Mouse (Mus musculus): ENCODE measurements around the gene Rab6a.

The Rab6a gene

GRCm38 (mm10) chr7:100681132-100681531, 73.9 kb downstream of the Rab6a start:
- no peak for DNase-seq (ENCODE audit: low read depth, low spot score)

GRCm38 (mm10) chr7:100683241-100683640, 76.0 kb downstream of the Rab6a start:
- DNase-seq (ENCODE audit: low read depth, low spot score): no peak

- no peak for DNase-seq (ENCODE audit: low read depth, low spot score)
Measured at GRCm38 (mm10) chr7:100684081-100684480, 76.9 kb downstream of the Rab6a start.

GRCm38 (mm10) chr7:100684538-100684937, 77.3 kb downstream of the Rab6a start:
- DNase-seq (ENCODE audit: low read depth, low spot score): peak; percentile 80

GRCm38 (mm10) chr7:100685061-100686030, 78.1 kb downstream of the Rab6a start:
- DNase-seq (ENCODE audit: low read depth, low spot score): peak; percentile 85

- no peak for DNase-seq (ENCODE audit: low read depth, low spot score)
Measured at GRCm38 (mm10) chr7:100688471-100688870, 81.3 kb downstream of the Rab6a start.
